Mouse (Mus musculus): ENCODE data around the gene C1qtnf9.

- no peak for TF ChIP-seq CTCF (IDR thresholded peaks at IDR 0.05; ENCODE audit: low read depth, low read length)
- no peak for TF ChIP-seq POLR2A (IDR thresholded peaks at IDR 0.05; ENCODE audit: borderline replicate concordance, low read depth, low read length)
These were observed 34.2 kb upstream of the C1qtnf9 start for GRCm38 (mm10) chr14:60733706-60734105.

All from bone marrow macrophage, adult 2 months (primary cell).